Mouse (Mus musculus): ENCODE data around the gene Oas1g.

DNA sequence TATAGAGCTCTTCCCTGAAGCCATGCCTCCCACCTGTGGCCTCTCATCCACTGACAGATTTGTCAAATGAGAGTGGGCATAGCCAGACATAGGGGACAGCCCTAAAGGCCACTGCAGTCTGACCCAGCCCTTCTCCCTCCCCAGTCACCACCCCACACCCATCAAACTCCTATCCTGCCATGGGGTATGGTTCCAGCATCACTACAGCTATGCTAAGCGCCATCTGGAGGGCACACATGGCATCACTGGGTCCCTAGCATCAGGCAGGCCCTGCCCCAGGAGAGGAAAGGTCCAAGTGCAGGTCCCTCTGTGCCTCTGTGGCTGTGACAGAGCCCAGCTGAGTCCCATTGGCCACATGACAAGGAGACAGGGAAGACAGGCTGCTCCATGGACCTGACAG, 39.6 kb upstream of the Oas1g start:
- TF ChIP-seq POLR2A (IDR thresholded peaks at IDR 0.05; ENCODE audit: low read depth, low read length) (no peak), CTCF (IDR thresholded peaks at IDR 0.05; ENCODE audit: extremely low read depth, insufficient read depth, insufficient read length, insufficient replicate concordance) (no peak)

Measured in spleen, adult 2 months (tissue).